Mouse (Mus musculus): ENCODE results near the gene Zfp740. TPM values are rescaled to one million over a fixed set of nuclear protein-coding genes. Genes with fewer than 3 reads are reported as not detected.
A peak's percentile ranks its signal among the peaks of the same experiment; 100 is the strongest.

Gene Zfp740
- polyA plus RNA-seq, 1 experiment from 2014 or later, result 28.4 TPM

DNA sequence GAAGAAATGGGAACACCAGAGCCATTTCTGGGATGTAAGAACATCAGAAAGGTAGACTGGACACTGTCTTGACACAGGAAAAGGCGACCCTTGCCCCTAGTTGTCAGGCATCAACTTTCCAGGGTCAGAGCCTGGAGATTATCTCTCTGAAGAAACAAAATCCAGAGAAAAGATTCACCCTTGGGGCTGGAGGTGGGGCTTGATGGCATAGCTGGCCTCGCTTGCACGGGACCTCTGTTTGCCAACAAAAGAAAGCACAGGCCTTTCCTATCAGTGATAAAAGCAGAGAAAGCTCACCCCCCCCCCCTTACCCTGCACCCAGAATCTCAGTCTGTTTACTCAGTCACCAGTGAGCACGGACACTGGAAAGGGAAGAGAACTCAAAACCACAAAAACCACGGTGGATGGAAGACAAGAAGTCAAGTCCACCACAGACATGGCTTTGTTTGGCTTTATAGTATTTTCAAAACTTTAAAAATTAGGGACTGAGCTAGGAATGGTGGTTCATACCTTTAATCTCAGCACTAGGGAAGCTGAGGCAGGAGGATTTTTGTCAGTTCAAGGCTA is 10.1 kb upstream of the Zfp740 start:
- WGBS, result 51% methylated on average over 5 of the region's 5 CpGs
- Histone ChIP-seq H3K4me2 (ENCODE audit: low read length) (no peak overlapping the region), H3K9me3 (ENCODE audit: control insufficient read depth, low read length) (no peaks in the 10 kb centered on the region), H3K27ac (replicated peaks in 1 of 2; ENCODE audit: control insufficient read depth in 1 of 2, insufficient read depth in 1 of 2, low read depth in 2 of 2, low read length in 2 of 2) (0 out of 4 replicates have a peak overlapping the region, but pooled peaks of 1 of the 2 experiments have one; percentile 14), H3K27me3 (ENCODE audit: control insufficient read depth, insufficient read depth, low read length) (no peaks in the 10 kb centered on the region), H3K9ac (ENCODE audit: low read length) (no peak overlapping the region), H3K4me3 (ENCODE audit: control insufficient read depth in 1 of 2, insufficient read depth in 1 of 2, low read depth in 1 of 2, low read length in 2 of 2) (no peak overlapping the region), H3K4me1 (ENCODE audit: control insufficient read depth in 2 of 2, insufficient read depth in 2 of 2, low read length in 2 of 2) (peaks cover 0 to 3% of the 10 kb centered on the region in 2 experiments; a peak in 1 of 4 replicates), H3K36me3 (ENCODE audit: control insufficient read depth, insufficient read depth, low read length) (no peaks in the 10 kb centered on the region)
- no peak for ATAC-seq (ENCODE audit: insufficient number of reproducible peaks, insufficient read depth, low FRiP score, low read depth)

GRCm38 (mm10) chr15:102193652-102194051 is 9.4 kb upstream of the Zfp740 start:
- ATAC-seq (ENCODE audit: insufficient number of reproducible peaks, insufficient read depth, low FRiP score, low read depth), result no peak
- 80% methylated on average over 4 of the region's 4 CpGs for WGBS

DNA sequence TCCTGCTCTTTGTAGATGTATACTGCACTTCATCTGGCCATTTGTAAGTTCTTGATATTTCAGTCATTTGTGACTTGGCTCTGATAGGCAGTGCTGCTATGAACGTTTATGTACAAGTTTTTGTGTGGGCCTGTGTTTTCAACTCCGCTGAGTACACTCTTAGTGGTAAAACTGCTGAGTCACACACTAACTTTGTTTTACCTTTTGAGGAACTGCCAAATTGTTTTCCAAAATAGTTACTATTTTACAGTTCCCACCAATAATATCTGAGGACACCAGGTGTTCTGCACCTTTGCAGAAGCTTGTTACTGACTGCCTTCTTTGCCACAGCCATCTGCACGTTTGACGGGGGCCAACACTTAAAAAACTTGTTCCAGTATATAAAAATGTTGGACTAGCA is 8.6 kb upstream of the Zfp740 start:
- Histone ChIP-seq H3K4me1 (ENCODE audit: control insufficient read depth in 2 of 2, insufficient read depth in 2 of 2, low read length in 2 of 2) (peaks cover 0 to 2% of the 10 kb centered on the region in 2 experiments; a peak in 1 of 4 replicates), H3K27me3 (ENCODE audit: control insufficient read depth, insufficient read depth, low read length) (no peaks in the 10 kb centered on the region), H3K27ac (replicated peaks in 1 of 2; ENCODE audit: control insufficient read depth in 1 of 2, insufficient read depth in 1 of 2, low read depth in 2 of 2, low read length in 2 of 2) (no peak overlapping the region), H3K4me2 (ENCODE audit: low read length) (no peak overlapping the region), H3K9ac (ENCODE audit: low read length) (no peak overlapping the region), H3K36me3 (ENCODE audit: control insufficient read depth, insufficient read depth, low read length) (no peaks in the 10 kb centered on the region), H3K4me3 (ENCODE audit: control insufficient read depth in 1 of 2, insufficient read depth in 1 of 2, low read depth in 1 of 2, low read length in 2 of 2) (no peak overlapping the region), H3K9me3 (ENCODE audit: control insufficient read depth, low read length) (no peaks in the 10 kb centered on the region)
- ATAC-seq (ENCODE audit: insufficient number of reproducible peaks, insufficient read depth, low FRiP score, low read depth), result no peak
- WGBS, result 76% methylated on average over 4 of the region's 4 CpGs

More at GRCm38 (mm10) chr15:102193652-102194051, 9.4 kb upstream of the Zfp740 start:
- H3K27ac ChIP-seq (replicated peaks in 1 of 2; ENCODE audit: control insufficient read depth in 1 of 2, insufficient read depth in 1 of 2, low read depth in 2 of 2, low read length in 2 of 2), result no peak overlapping the region
- no peak overlapping the region for H3K9ac ChIP-seq (ENCODE audit: low read length)
- H3K27me3 ChIP-seq (ENCODE audit: control insufficient read depth, insufficient read depth, low read length), result no peaks in the 10 kb centered on the region
- H3K4me2 ChIP-seq (ENCODE audit: low read length), result no peak overlapping the region
- H3K9me3 ChIP-seq (ENCODE audit: control insufficient read depth, low read length), result no peaks in the 10 kb centered on the region
- H3K36me3 ChIP-seq (ENCODE audit: control insufficient read depth, insufficient read depth, low read length), result no peaks in the 10 kb centered on the region
- no peak overlapping the region for H3K4me3 ChIP-seq (ENCODE audit: control insufficient read depth in 1 of 2, insufficient read depth in 1 of 2, low read depth in 1 of 2, low read length in 2 of 2)
- peaks cover 0 to 2% of the 10 kb centered on the region in 2 experiments; a peak in 1 of 4 replicates for H3K4me1 ChIP-seq (ENCODE audit: control insufficient read depth in 2 of 2, insufficient read depth in 2 of 2, low read length in 2 of 2)

DNA sequence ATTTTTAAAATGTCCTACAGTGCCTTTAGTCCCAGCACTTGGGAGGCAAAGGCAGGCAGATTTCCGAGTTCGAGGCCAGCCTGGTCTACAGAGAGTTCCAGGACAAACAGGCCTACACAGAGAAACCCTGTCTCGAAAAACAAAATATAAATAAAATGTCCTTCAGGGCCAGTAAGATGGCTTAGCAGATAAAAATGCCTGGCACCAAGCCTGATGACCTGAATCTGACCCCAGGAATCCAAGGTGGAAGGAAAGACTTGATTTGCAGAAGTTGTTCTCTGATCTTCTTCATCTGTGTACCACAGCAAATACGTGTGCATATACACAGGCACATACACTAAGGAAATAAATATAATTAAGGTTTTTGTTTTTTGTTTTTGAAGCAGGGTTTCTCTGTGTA is 7.7 kb upstream of the Zfp740 start:
- H3K36me3 ChIP-seq (ENCODE audit: control insufficient read depth, insufficient read depth, low read length), result no peaks in the 10 kb centered on the region; the same call in 1 of the 2 replicates
- H3K9me3 ChIP-seq (ENCODE audit: control insufficient read depth, low read length), result no peaks in the 10 kb centered on the region
- H3K9ac ChIP-seq (ENCODE audit: low read length), result no peak overlapping the region
- no peak overlapping the region for H3K27ac ChIP-seq (replicated peaks in 1 of 2; ENCODE audit: control insufficient read depth in 1 of 2, insufficient read depth in 1 of 2, low read depth in 2 of 2, low read length in 2 of 2)
- no peak for ATAC-seq (ENCODE audit: insufficient number of reproducible peaks, insufficient read depth, low FRiP score, low read depth)
- no peak overlapping the region for H3K4me2 ChIP-seq (ENCODE audit: low read length)
- peaks cover 0 to 2% of the 10 kb centered on the region in 2 experiments; a peak in 1 of 4 replicates for H3K4me1 ChIP-seq (ENCODE audit: control insufficient read depth in 2 of 2, insufficient read depth in 2 of 2, low read length in 2 of 2)
- no peak overlapping the region for H3K4me3 ChIP-seq (ENCODE audit: control insufficient read depth in 1 of 2, insufficient read depth in 1 of 2, low read depth in 1 of 2, low read length in 2 of 2)
- WGBS, result 74% methylated on average over 4 of the region's 4 CpGs
- no peaks in the 10 kb centered on the region for H3K27me3 ChIP-seq (ENCODE audit: control insufficient read depth, insufficient read depth, low read length)

GRCm38 (mm10) chr15:102198841-102199240 is 4.2 kb upstream of the Zfp740 start:
- no peak overlapping the region for H3K9ac ChIP-seq (ENCODE audit: low read length)
- peaks cover 3% of the 10 kb centered on the region; the same call in 1 of the 2 replicates for H3K36me3 ChIP-seq (ENCODE audit: control insufficient read depth, insufficient read depth, low read length)
- no peaks in the 10 kb centered on the region for H3K27me3 ChIP-seq (ENCODE audit: control insufficient read depth, insufficient read depth, low read length)
- 88% methylated on average over 4 of the region's 4 CpGs for WGBS
- H3K4me3 ChIP-seq (ENCODE audit: control insufficient read depth in 1 of 2, insufficient read depth in 1 of 2, low read depth in 1 of 2, low read length in 2 of 2), result no peak overlapping the region
- ATAC-seq (ENCODE audit: insufficient number of reproducible peaks, insufficient read depth, low FRiP score, low read depth), result no peak
- H3K4me2 ChIP-seq (ENCODE audit: low read length), result no peak overlapping the region
- peaks cover 0 to 9% of the 10 kb centered on the region in 2 experiments; a peak in 2 of 4 replicates for H3K4me1 ChIP-seq (ENCODE audit: control insufficient read depth in 2 of 2, insufficient read depth in 2 of 2, low read length in 2 of 2)
- H3K27ac ChIP-seq (replicated peaks in 1 of 2; ENCODE audit: control insufficient read depth in 1 of 2, insufficient read depth in 1 of 2, low read depth in 2 of 2, low read length in 2 of 2), result no peak overlapping the region
- H3K9me3 ChIP-seq (ENCODE audit: control insufficient read depth, low read length), result no peaks in the 10 kb centered on the region

DNA sequence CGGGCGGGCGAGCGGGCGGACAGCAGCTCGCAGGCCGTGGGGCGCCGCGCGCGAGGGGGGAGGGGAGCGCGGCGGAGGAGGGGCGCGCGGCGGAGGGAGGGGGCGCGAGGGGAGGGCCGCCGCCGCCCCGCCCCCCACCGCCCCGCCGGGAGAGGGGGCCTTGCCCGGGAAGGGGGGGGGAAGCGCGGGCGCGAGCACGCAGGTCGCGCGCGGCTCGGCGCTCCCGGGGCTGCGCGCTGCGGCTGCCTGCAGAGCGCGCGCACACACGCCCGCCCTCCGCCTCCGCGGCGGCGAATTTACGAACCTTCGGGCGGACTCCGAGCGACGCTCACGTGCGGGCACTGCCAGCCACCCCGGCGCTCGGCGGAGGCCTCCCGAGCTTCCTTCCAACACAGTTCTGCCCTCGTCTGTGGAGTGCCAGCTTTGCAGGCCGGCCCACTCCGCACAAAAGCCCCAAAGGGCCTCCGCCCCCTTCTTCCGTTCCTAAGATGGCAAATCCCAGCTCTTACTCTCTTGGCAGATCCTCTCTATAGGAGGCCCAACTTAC is 859 bp downstream of the Zfp740 start:
- Histone ChIP-seq H3K4me2 (ENCODE audit: low read length) (peak overlapping the region; percentile 67), H3K4me1 (ENCODE audit: control insufficient read depth in 2 of 2, insufficient read depth in 2 of 2, low read length in 2 of 2) (peaks cover 11 to 30% of the 10 kb centered on the region in 2 experiments), H3K9ac (ENCODE audit: low read length) (peak overlapping the region; percentile 91), H3K36me3 (ENCODE audit: control insufficient read depth, insufficient read depth, low read length) (peaks cover 47% of the 10 kb centered on the region), H3K9me3 (ENCODE audit: control insufficient read depth, low read length) (no peaks in the 10 kb centered on the region), H3K4me3 (ENCODE audit: control insufficient read depth in 1 of 2, insufficient read depth in 1 of 2, low read depth in 1 of 2, low read length in 2 of 2) (peak overlapping the region; percentile 89 to 95), H3K27ac (replicated peaks in 1 of 2; ENCODE audit: control insufficient read depth in 1 of 2, insufficient read depth in 1 of 2, low read depth in 2 of 2, low read length in 2 of 2) (peak overlapping the region; percentile 95 to 99), H3K27me3 (ENCODE audit: control insufficient read depth, insufficient read depth, low read length) (no peaks in the 10 kb centered on the region)
- peak; percentile 16 for ATAC-seq (ENCODE audit: insufficient number of reproducible peaks, insufficient read depth, low FRiP score, low read depth)
- WGBS, result under 1% methylated on average over 36 of the region's 72 CpGs

DNA sequence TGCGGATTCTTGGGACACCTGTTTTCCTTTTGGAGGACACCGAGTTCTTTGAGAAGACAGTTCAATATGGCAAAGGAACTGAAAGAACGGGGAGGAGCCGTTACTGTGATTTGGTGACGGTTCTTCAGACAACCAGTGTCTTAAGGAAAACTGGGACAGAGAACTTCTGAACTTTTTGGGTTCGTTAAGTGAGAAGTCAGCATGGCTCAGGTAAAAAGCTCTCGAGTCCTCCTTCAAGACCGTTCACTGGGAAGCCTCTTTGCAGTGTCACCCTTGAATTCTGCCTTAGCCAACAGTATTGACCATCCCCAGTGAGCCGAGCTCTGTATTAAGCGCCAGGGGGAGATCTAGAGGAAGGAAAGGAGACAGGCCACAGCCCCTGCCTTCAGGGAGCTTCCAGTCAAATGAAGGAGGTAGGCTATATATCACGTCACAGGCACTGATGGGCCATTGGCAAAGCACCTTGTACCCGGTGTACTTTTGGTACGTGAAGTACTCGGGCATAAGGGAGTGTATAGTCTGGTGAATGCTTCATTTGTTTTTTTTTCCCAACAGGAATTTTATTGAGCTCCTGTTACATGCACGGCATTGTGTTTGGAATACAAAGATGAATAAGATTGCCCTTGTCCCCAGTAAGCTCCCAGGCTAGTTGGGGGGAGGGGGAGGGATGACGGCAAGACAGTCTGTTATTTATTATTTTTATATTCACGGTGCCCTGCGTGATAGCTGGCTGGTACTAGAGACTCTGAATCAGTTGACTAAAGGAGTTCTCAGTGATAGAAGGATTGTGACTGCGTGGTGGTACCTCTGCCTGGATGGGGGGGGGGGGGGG is 1.8 kb downstream of the Zfp740 start, which contains the start of gene Csad:
Gene Csad (minus strand): TSS at position 51 of the 832 bp plus-strand sequence.
- WGBS, result 63% methylated on average over 19 of the region's 19 CpGs

More for the DNA sequence above, 1.8 kb downstream of the Zfp740 start, which contains the start of gene Csad:
- Histone ChIP-seq H3K27ac (replicated peaks in 1 of 2; ENCODE audit: control insufficient read depth in 1 of 2, insufficient read depth in 1 of 2, low read depth in 2 of 2, low read length in 2 of 2) (peak within 1 kb of the TSS; percentile 95 to 99), H3K27me3 (ENCODE audit: control insufficient read depth, insufficient read depth, low read length) (no peaks in the 10 kb centered on the region), H3K9me3 (ENCODE audit: control insufficient read depth, low read length) (no peaks in the 10 kb centered on the region), H3K36me3 (ENCODE audit: control insufficient read depth, insufficient read depth, low read length) (peaks cover 56% of the 10 kb centered on the region), H3K4me1 (ENCODE audit: control insufficient read depth in 2 of 2, insufficient read depth in 2 of 2, low read length in 2 of 2) (peaks cover 11 to 30% of the 10 kb centered on the region in 2 experiments), H3K4me2 (ENCODE audit: low read length) (peak within 1 kb of the TSS; percentile 67), H3K4me3 (ENCODE audit: control insufficient read depth in 1 of 2, insufficient read depth in 1 of 2, low read depth in 1 of 2, low read length in 2 of 2) (peak within 1 kb of the TSS; percentile 89 to 95), H3K9ac (ENCODE audit: low read length) (peak within 1 kb of the TSS; percentile 91)
- ATAC-seq (ENCODE audit: insufficient number of reproducible peaks, insufficient read depth, low FRiP score, low read depth), result no peak
